Mouse (Mus musculus): Measurements from ENCODE around the gene Mfap1a.
A peak's percentile ranks its signal among the peaks of the same experiment; 100 is the strongest.

Mfap1a gene

GRCm38 (mm10) chr2:121448136-121448535 is 58.3 kb downstream of the Mfap1a start:
- peak overlapping the region; percentile 81 for H3K4me3 ChIP-seq (replicated peaks; ENCODE audit: low read length)
- TF ChIP-seq POU5F1 (IDR thresholded peaks at IDR 0.05; ENCODE audit: borderline replicate concordance, low read length): no peak
- no peak for TF ChIP-seq CTCF (conservative IDR thresholded peaks at IDR 0.05; ENCODE audit: low read length)
- TF ChIP-seq NANOG (IDR thresholded peaks at IDR 0.05; ENCODE audit: borderline replicate concordance, low read length): no peak
- peaks cover 29% of the 10 kb centered on the region for H3K36me3 ChIP-seq (ENCODE audit: insufficient read depth, low read length)
- H3K4me1 ChIP-seq (replicated peaks; ENCODE audit: low read depth, low read length): peaks cover 70% of the 10 kb centered on the region
- no peaks in the 10 kb centered on the region for H3K9me3 ChIP-seq (ENCODE audit: low read length)
- H3K27me3 ChIP-seq (ENCODE audit: insufficient read depth, low read length): no peaks in the 10 kb centered on the region

- Histone ChIP-seq H3K4me3 (replicated peaks; ENCODE audit: low read length) (no peak overlapping the region), H3K4me1 (replicated peaks; ENCODE audit: low read depth, low read length) (peaks cover 68% of the 10 kb centered on the region), H3K9me3 (ENCODE audit: low read length) (no peaks in the 10 kb centered on the region), H3K36me3 (ENCODE audit: insufficient read depth, low read length) (peaks cover 17% of the 10 kb centered on the region), H3K27me3 (ENCODE audit: insufficient read depth, low read length) (no peaks in the 10 kb centered on the region)
- TF ChIP-seq NANOG (IDR thresholded peaks at IDR 0.05; ENCODE audit: borderline replicate concordance, low read length): no peak
- TF ChIP-seq POU5F1 (IDR thresholded peaks at IDR 0.05; ENCODE audit: borderline replicate concordance, low read length): no peak
- no peak for TF ChIP-seq CTCF (conservative IDR thresholded peaks at IDR 0.05; ENCODE audit: low read length)
Measured at GRCm38 (mm10) chr2:121447006-121447405, 59.5 kb downstream of the Mfap1a start.

GRCm38 (mm10) chr2:121446506-121446905 is 60.0 kb downstream of the Mfap1a start:
- no peak overlapping the region for H3K4me3 ChIP-seq (replicated peaks; ENCODE audit: low read length)
- peaks cover 13% of the 10 kb centered on the region for H3K36me3 ChIP-seq (ENCODE audit: insufficient read depth, low read length)
- no peak for TF ChIP-seq CTCF (conservative IDR thresholded peaks at IDR 0.05; ENCODE audit: low read length)
- TF ChIP-seq POU5F1 (IDR thresholded peaks at IDR 0.05; ENCODE audit: borderline replicate concordance, low read length): no peak
- TF ChIP-seq NANOG (IDR thresholded peaks at IDR 0.05; ENCODE audit: borderline replicate concordance, low read length): no peak
- peaks cover 70% of the 10 kb centered on the region for H3K4me1 ChIP-seq (replicated peaks; ENCODE audit: low read depth, low read length)
- no peaks in the 10 kb centered on the region for H3K9me3 ChIP-seq (ENCODE audit: low read length)
- H3K27me3 ChIP-seq (ENCODE audit: insufficient read depth, low read length): no peaks in the 10 kb centered on the region

GRCm38 (mm10) chr2:121445117-121445516 is 61.3 kb downstream of the Mfap1a start:
- Histone ChIP-seq H3K4me3 (replicated peaks; ENCODE audit: low read length) (no peak overlapping the region), H3K4me1 (replicated peaks; ENCODE audit: low read depth, low read length) (peaks cover 62% of the 10 kb centered on the region), H3K27me3 (ENCODE audit: insufficient read depth, low read length) (peaks cover 4% of the 10 kb centered on the region; the same call in 1 of the 2 replicates), H3K9me3 (ENCODE audit: low read length) (no peaks in the 10 kb centered on the region), H3K36me3 (ENCODE audit: insufficient read depth, low read length) (peaks cover 11% of the 10 kb centered on the region)
- no peak for TF ChIP-seq NANOG (IDR thresholded peaks at IDR 0.05; ENCODE audit: borderline replicate concordance, low read length)
- TF ChIP-seq CTCF (conservative IDR thresholded peaks at IDR 0.05; ENCODE audit: low read length): no peak

GRCm38 (mm10) chr2:121444178-121444577 is 62.3 kb downstream of the Mfap1a start, which contains the start of gene Ell3:
Gene Ell3 (minus strand): TSS chr2:121444278.
- Histone ChIP-seq H3K36me3 (ENCODE audit: insufficient read depth, low read length) (peaks cover 20% of the 10 kb centered on the region), H3K4me1 (replicated peaks; ENCODE audit: low read depth, low read length) (peaks cover 62% of the 10 kb centered on the region), H3K9me3 (ENCODE audit: low read length) (no peaks in the 10 kb centered on the region), H3K4me3 (replicated peaks; ENCODE audit: low read length) (peak within 1 kb of the TSS; percentile 83), H3K27me3 (ENCODE audit: insufficient read depth, low read length) (peaks cover 4% of the 10 kb centered on the region; the same call in 1 of the 2 replicates)
- no peak for TF ChIP-seq POU5F1 (IDR thresholded peaks at IDR 0.05; ENCODE audit: borderline replicate concordance, low read length)
- TF ChIP-seq CTCF (conservative IDR thresholded peaks at IDR 0.05; ENCODE audit: low read length): no peak
- TF ChIP-seq NANOG (IDR thresholded peaks at IDR 0.05; ENCODE audit: borderline replicate concordance, low read length): no peak

- H3K4me1 ChIP-seq (replicated peaks; ENCODE audit: low read depth, low read length): peaks cover 55% of the 10 kb centered on the region
- H3K4me3 ChIP-seq (replicated peaks; ENCODE audit: low read length): peak overlapping the region; percentile 83
- H3K36me3 ChIP-seq (ENCODE audit: insufficient read depth, low read length): peaks cover 32% of the 10 kb centered on the region
- TF ChIP-seq CTCF (conservative IDR thresholded peaks at IDR 0.05; ENCODE audit: low read length): no peak
- TF ChIP-seq NANOG (IDR thresholded peaks at IDR 0.05; ENCODE audit: borderline replicate concordance, low read length): no peak
- no peak for TF ChIP-seq POU5F1 (IDR thresholded peaks at IDR 0.05; ENCODE audit: borderline replicate concordance, low read length)
- H3K27me3 ChIP-seq (ENCODE audit: insufficient read depth, low read length): peaks cover 4% of the 10 kb centered on the region; the same call in 1 of the 2 replicates
- H3K9me3 ChIP-seq (ENCODE audit: low read length): no peaks in the 10 kb centered on the region
Measured at GRCm38 (mm10) chr2:121443068-121443349, 63.5 kb downstream of the Mfap1a start.

GRCm38 (mm10) chr2:121442259-121443067 is 64.0 kb downstream of the Mfap1a start:
- Histone ChIP-seq H3K4me1 (replicated peaks; ENCODE audit: low read depth, low read length) (peaks cover 49% of the 10 kb centered on the region), H3K27me3 (ENCODE audit: insufficient read depth, low read length) (peaks cover 4% of the 10 kb centered on the region; the same call in 1 of the 2 replicates), H3K9me3 (ENCODE audit: low read length) (no peaks in the 10 kb centered on the region), H3K4me3 (replicated peaks; ENCODE audit: low read length) (peak overlapping the region; percentile 83), H3K36me3 (ENCODE audit: insufficient read depth, low read length) (peaks cover 37% of the 10 kb centered on the region)
- no peak for TF ChIP-seq POU5F1 (IDR thresholded peaks at IDR 0.05; ENCODE audit: borderline replicate concordance, low read length)

Measured in E14TG2a.4 (cell line).